Mouse (Mus musculus): ENCODE measurements around the gene Rbm33. TPM values are rescaled to one million over a fixed set of nuclear protein-coding genes. Genes with fewer than 3 reads are reported as not detected.

Gene Rbm33
- total and polyA plus RNA-seq, 2 experiments: 16.1 to 17.1 TPM

GRCm38 (mm10) chr5:28402756-28403155 is 85.8 kb downstream of the Rbm33 start:
- 91% methylated on average over 1 of the region's 1 CpGs for WGBS
- no peak for DNase-seq (ENCODE audit: extremely low read depth, low read depth, low spot score)
- peaks cover 35% of the 10 kb centered on the region for H3K36me3 ChIP-seq (ENCODE audit: control insufficient read depth, insufficient read depth, low read length)
- peaks cover 2% of the 10 kb centered on the region for H3K4me1 ChIP-seq (ENCODE audit: control insufficient read depth, insufficient read depth, low read length)
- H3K9ac ChIP-seq (ENCODE audit: low read depth, low read length): no peak overlapping the region
- no peak overlapping the region for H3K4me3 ChIP-seq (ENCODE audit: insufficient read depth, low read depth, low read length)
- TF ChIP-seq POLR2A (IDR thresholded peaks at IDR 0.05; ENCODE audit: extremely low read depth, insufficient read depth, low read length) (no peak), CTCF (IDR thresholded peaks at IDR 0.05; ENCODE audit: low read depth, low read length) (no peak)
- H3K27ac ChIP-seq (replicated peaks; ENCODE audit: insufficient read depth, low read depth, low read length): no peak overlapping the region
- H3K27me3 ChIP-seq (ENCODE audit: control insufficient read depth, insufficient read depth, low read length): no peaks in the 10 kb centered on the region
- peaks cover 47% of the 10 kb centered on the region for H3K79me2 ChIP-seq (ENCODE audit: control insufficient read depth, insufficient read depth, low read length)

DNA sequence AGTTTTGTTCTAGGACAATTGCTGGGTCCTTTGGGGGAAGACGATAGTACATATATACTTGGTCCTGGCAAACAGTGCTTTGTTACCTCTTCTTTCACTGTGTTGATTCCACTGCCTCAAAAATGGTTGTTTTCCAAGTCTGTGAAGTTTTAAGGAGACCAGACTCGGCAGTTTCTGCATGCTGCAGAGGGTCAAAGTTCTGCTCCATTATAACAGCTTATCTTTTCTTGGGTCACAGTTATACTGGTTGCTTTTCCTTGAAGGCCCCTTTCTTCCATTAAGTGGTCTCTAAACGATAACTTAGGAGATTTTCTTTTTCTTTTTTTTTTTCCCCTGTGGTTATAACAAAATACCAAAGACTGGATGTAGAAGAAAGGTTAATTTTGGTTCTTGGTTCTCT is 89.7 kb downstream of the Rbm33 start:
- Histone ChIP-seq H3K4me1 (ENCODE audit: control insufficient read depth, insufficient read depth, low read length) (no peaks in the 10 kb centered on the region), H3K4me3 (ENCODE audit: insufficient read depth, low read depth, low read length) (no peak overlapping the region), H3K36me3 (ENCODE audit: control insufficient read depth, insufficient read depth, low read length) (peaks cover 35% of the 10 kb centered on the region), H3K27me3 (ENCODE audit: control insufficient read depth, insufficient read depth, low read length) (no peaks in the 10 kb centered on the region), H3K79me2 (ENCODE audit: control insufficient read depth, insufficient read depth, low read length) (peaks cover 22% of the 10 kb centered on the region), H3K9ac (ENCODE audit: low read depth, low read length) (no peak overlapping the region), H3K27ac (replicated peaks; ENCODE audit: insufficient read depth, low read depth, low read length) (no peak overlapping the region)
- DNase-seq (ENCODE audit: extremely low read depth, low read depth, low spot score): no peak
- 68% methylated on average over 3 of the region's 3 CpGs for WGBS
- TF ChIP-seq POLR2A (IDR thresholded peaks at IDR 0.05; ENCODE audit: extremely low read depth, insufficient read depth, low read length): no peak
- TF ChIP-seq CTCF (IDR thresholded peaks at IDR 0.05; ENCODE audit: low read depth, low read length): no peak

DNA sequence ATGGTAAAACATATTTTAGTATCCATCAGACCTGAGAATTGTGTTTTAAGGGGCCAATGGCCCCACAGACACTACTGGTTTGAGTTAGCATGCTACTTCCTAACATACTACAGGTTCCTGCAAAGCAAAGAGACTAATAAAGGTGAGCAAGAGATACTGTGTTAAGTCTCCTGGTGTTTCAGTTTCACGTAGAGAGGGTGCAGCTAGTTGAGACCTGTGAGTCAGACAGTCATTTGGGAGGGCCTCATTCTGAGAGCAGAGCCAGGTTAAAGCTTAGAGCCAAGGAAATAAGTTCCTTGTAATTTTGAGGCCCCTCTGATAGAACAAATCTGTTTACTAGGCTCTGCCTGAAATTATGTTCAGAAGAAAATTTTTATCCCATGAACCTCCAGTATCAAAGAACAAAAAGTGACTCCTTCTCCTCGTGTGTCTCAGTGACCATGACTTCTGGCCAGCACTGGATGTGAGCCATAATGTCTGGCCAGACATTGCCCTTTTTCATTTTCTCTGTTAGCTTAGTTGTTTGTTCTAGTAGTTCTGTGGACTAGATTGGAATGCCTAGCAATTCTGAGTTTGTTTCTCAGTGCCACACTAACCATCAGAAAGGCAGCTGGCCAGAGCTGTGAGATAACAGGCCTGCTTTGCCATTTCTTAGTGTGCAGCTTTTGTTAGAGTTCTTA is 95.2 kb downstream of the Rbm33 start:
- WGBS: 22% methylated on average over 2 of the region's 2 CpGs

DNA sequence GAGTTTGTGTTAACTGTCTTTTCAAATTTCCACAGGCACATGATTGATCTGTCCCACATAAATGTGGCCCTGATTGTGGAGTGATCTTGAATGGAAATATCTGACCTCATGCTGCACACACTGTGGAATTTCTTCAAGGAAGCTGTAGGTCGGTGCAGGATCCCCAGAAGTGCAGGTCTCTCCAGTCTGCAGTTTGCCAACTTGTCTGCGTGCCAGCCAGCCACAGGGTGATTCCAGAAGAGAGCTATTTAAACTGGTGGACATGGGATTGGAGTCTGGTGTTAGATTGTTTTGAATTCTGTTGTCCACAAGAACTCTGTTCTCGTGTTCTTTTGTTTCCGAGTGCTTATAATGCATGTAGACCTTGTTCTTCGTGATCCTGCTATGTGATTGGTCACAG is 96.6 kb downstream of the Rbm33 start:
- WGBS: 76% methylated on average over 5 of the region's 5 CpGs
- DNase-seq (ENCODE audit: extremely low read depth, low read depth, low spot score): no peak
- no peak for TF ChIP-seq POLR2A (IDR thresholded peaks at IDR 0.05; ENCODE audit: extremely low read depth, insufficient read depth, low read length)
- TF ChIP-seq CTCF (IDR thresholded peaks at IDR 0.05; ENCODE audit: low read depth, low read length): no peak
- Histone ChIP-seq H3K36me3 (ENCODE audit: control insufficient read depth, insufficient read depth, low read length) (peaks cover 68% of the 10 kb centered on the region), H3K4me3 (ENCODE audit: insufficient read depth, low read depth, low read length) (no peak overlapping the region), H3K9ac (ENCODE audit: low read depth, low read length) (no peak overlapping the region), H3K4me1 (ENCODE audit: control insufficient read depth, insufficient read depth, low read length) (peaks cover 4% of the 10 kb centered on the region), H3K27ac (replicated peaks; ENCODE audit: insufficient read depth, low read depth, low read length) (no peak overlapping the region), H3K27me3 (ENCODE audit: control insufficient read depth, insufficient read depth, low read length) (no peaks in the 10 kb centered on the region), H3K79me2 (ENCODE audit: control insufficient read depth, insufficient read depth, low read length) (no peaks in the 10 kb centered on the region)

More for the DNA sequence above, 95.2 kb downstream of the Rbm33 start:
- H3K79me2 ChIP-seq (ENCODE audit: control insufficient read depth, insufficient read depth, low read length): no peaks in the 10 kb centered on the region
- no peak overlapping the region for H3K9ac ChIP-seq (ENCODE audit: low read depth, low read length)
- peaks cover 63% of the 10 kb centered on the region for H3K36me3 ChIP-seq (ENCODE audit: control insufficient read depth, insufficient read depth, low read length)
- no peak overlapping the region for H3K4me3 ChIP-seq (ENCODE audit: insufficient read depth, low read depth, low read length)
- peak; percentile 92 for DNase-seq (ENCODE audit: extremely low read depth, low read depth, low spot score)
- H3K27me3 ChIP-seq (ENCODE audit: control insufficient read depth, insufficient read depth, low read length): no peaks in the 10 kb centered on the region
- TF ChIP-seq CTCF (IDR thresholded peaks at IDR 0.05; ENCODE audit: low read depth, low read length): no peak
- TF ChIP-seq POLR2A (IDR thresholded peaks at IDR 0.05; ENCODE audit: extremely low read depth, insufficient read depth, low read length): no peak
- H3K27ac ChIP-seq (replicated peaks; ENCODE audit: insufficient read depth, low read depth, low read length): peak overlapping the region; percentile 44
- peaks cover 4% of the 10 kb centered on the region for H3K4me1 ChIP-seq (ENCODE audit: control insufficient read depth, insufficient read depth, low read length)

GRCm38 (mm10) chr5:28414076-28414475 is 97.2 kb downstream of the Rbm33 start:
- no peak overlapping the region for H3K9ac ChIP-seq (ENCODE audit: low read depth, low read length)
- peaks cover 4% of the 10 kb centered on the region for H3K4me1 ChIP-seq (ENCODE audit: control insufficient read depth, insufficient read depth, low read length)
- H3K4me3 ChIP-seq (ENCODE audit: insufficient read depth, low read depth, low read length): no peak overlapping the region
- H3K36me3 ChIP-seq (ENCODE audit: control insufficient read depth, insufficient read depth, low read length): peaks cover 67% of the 10 kb centered on the region
- 85% methylated on average over 3 of the region's 3 CpGs for WGBS
- no peaks in the 10 kb centered on the region for H3K79me2 ChIP-seq (ENCODE audit: control insufficient read depth, insufficient read depth, low read length)
- no peaks in the 10 kb centered on the region for H3K27me3 ChIP-seq (ENCODE audit: control insufficient read depth, insufficient read depth, low read length)
- DNase-seq (ENCODE audit: extremely low read depth, low read depth, low spot score): no peak
- H3K27ac ChIP-seq (replicated peaks; ENCODE audit: insufficient read depth, low read depth, low read length): no peak overlapping the region
- TF ChIP-seq CTCF (IDR thresholded peaks at IDR 0.05; ENCODE audit: low read depth, low read length): no peak
- no peak for TF ChIP-seq POLR2A (IDR thresholded peaks at IDR 0.05; ENCODE audit: extremely low read depth, insufficient read depth, low read length)

GRCm38 (mm10) chr5:28416029-28416428 is 99.1 kb downstream of the Rbm33 start:
- H3K4me3 ChIP-seq (ENCODE audit: insufficient read depth, low read depth, low read length): no peak overlapping the region
- peaks cover 56% of the 10 kb centered on the region for H3K36me3 ChIP-seq (ENCODE audit: control insufficient read depth, insufficient read depth, low read length)
- no peaks in the 10 kb centered on the region for H3K27me3 ChIP-seq (ENCODE audit: control insufficient read depth, insufficient read depth, low read length)
- no peak for TF ChIP-seq POLR2A (IDR thresholded peaks at IDR 0.05; ENCODE audit: extremely low read depth, insufficient read depth, low read length)
- no peak for TF ChIP-seq CTCF (IDR thresholded peaks at IDR 0.05; ENCODE audit: low read depth, low read length)
- H3K9ac ChIP-seq (ENCODE audit: low read depth, low read length): no peak overlapping the region
- DNase-seq (ENCODE audit: extremely low read depth, low read depth, low spot score): no peak
- no peaks in the 10 kb centered on the region for H3K79me2 ChIP-seq (ENCODE audit: control insufficient read depth, insufficient read depth, low read length)
- no peak overlapping the region for H3K27ac ChIP-seq (replicated peaks; ENCODE audit: insufficient read depth, low read depth, low read length)
- peaks cover 4% of the 10 kb centered on the region for H3K4me1 ChIP-seq (ENCODE audit: control insufficient read depth, insufficient read depth, low read length)

Measured in liver, adult 2 months (tissue).